Mouse (Mus musculus) bone marrow, adult 2 months (tissue): ENCODE measurements around the gene Hoxa10. TPM values are rescaled to one million over a fixed set of nuclear protein-coding genes. Genes with fewer than 3 reads are reported as not detected.

Experiments used
- H3K27ac ChIP-seq: fragments of 200-500 bp; 2 replicates; pipeline ENCODE4 v1.5.1; 2012; ENCODE audit warnings: low read depth, mild to moderate bottlenecking, control low read depth, inconsistent platforms, low read length; ENCODE audit not compliant: control insufficient read depth, poor library complexity, insufficient read depth
- H3K4me1 ChIP-seq: fragments of 200-500 bp; 2 replicates; pipeline ENCODE4 v1.6.1; 2011; ENCODE audit warnings: low read length; ENCODE audit not compliant: control insufficient read depth, insufficient read depth
- H3K4me3 ChIP-seq: fragments of 200-500 bp; replicated peaks from 2 replicates; pipeline ENCODE3; 2011; ENCODE audit warnings: mild to moderate bottlenecking, low read depth, low read length, control low read depth; ENCODE audit not compliant: control insufficient read depth
- CTCF ChIP-seq: fragments of 200-500 bp; IDR thresholded peaks from 2 replicates; pipeline ENCODE4 v1.5.1; 2011; ENCODE audit warnings: low read length, control low read depth; ENCODE audit not compliant: control insufficient read depth, insufficient read depth
- POLR2A ChIP-seq: fragments of 200-500 bp; IDR thresholded peaks from 2 replicates; pipeline ENCODE4 v1.6.1; 2011; ENCODE audit warnings: low read depth, mild to moderate bottlenecking, control low read depth, low read length, borderline replicate concordance; ENCODE audit not compliant: control insufficient read depth
- WGBS: fragments of 180-500 bp; shearing (Covaris S2); methylation state at CpG from one replicate; pipeline ENCODE4 v1.1.7; 2018; 5-methylcytosine and 5-hydroxymethylcytosine counted together
- polyA plus RNA-seq: library from polyadenylated mRNA; stranded (reverse); fragments of >200 nt; gene quantifications from 2 replicates; pipeline ENCODE4 v1.2.4, GENCODE M21; 2011; ENCODE audit warnings: low replicate concordance; ENCODE audit not compliant: missing spikeins, insufficient read depth, insufficient read length

Gene Hoxa10
- polyA plus RNA-seq, 1 experiment, result 1.6 TPM

DNA sequence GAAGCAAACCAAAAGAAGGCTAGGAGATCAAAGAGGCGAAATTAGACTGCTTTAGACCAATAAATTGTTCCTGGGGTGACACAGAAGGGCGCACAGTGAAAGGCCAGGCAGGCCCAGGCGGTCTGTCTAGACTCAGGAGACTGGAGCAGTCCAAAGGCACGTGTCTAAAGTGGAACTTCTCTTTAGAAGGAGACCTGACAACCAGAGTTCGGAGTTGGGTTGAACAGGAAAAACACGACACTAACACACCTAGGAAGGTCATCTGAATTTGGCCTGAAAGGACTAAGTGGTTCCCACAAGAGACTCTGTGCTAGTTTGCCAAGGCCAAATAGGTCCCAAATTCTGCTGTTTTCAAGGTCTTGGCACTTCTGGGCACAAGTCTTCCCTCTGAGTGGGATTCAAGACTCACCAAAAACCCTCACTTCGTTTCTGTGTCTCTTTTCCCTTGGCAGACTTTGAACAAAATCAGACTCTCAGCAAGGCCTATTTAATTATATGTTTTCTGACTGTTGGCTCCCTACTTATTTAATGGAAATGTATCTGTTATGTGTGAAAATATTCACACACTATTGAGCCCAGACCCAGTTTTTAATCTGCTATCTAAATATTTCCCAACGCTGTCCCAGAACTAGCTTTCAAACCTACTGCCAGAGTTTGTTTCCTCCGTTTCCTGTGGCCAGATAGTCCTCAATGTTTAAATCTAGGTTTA is 21.3 kb downstream of the Hoxa10 start:
- no peak for TF ChIP-seq POLR2A
- no peak for TF ChIP-seq CTCF
- no peak overlapping the region for H3K4me3 ChIP-seq
- H3K27ac ChIP-seq, result no peak overlapping the region
- H3K4me1 ChIP-seq, result no peaks in the 10 kb centered on the region
- 51% methylated on average over 9 of the region's 9 CpGs for WGBS

DNA sequence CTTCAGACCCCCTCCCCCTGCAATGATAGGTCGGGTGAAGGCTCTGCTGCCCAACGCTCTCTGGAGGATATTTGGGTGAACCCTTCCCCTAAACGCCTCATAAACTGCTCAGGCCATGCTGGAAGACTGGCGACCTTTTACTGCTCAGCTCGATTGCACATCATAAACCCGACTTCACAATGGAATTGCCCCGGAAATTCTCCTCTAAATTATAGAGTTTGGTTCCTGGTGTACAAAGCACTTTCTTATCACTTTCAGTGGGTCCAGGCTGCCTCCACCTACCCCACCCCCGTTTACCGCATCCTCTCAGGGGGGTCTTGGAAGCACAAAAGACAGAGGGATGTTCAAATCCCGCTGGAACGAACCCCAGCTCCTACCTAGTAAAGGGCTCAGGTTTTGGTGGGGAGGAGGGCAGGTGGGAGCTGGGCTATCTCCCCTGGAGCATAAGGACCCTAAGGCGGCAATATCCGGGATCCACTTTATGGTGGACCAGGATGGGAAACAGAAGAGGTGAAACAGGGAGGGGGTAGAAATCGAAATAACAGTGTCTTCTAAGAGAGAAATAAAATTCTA is 21.9 kb downstream of the Hoxa10 start:
- whole genome bisulfite sequencing, result 25% methylated on average over 14 of the region's 14 CpGs
- H3K4me1 ChIP-seq, result no peaks in the 10 kb centered on the region
- no peak overlapping the region for H3K27ac ChIP-seq
- H3K4me3 ChIP-seq, result no peak overlapping the region
- TF ChIP-seq CTCF (no peak), POLR2A (no peak)

- WGBS, result 10% methylated on average over 23 of the region's 23 CpGs
- TF ChIP-seq CTCF (no peak), POLR2A (no peak)
- Histone ChIP-seq H3K4me1 (no peaks in the 10 kb centered on the region), H3K27ac (no peak overlapping the region), H3K4me3 (no peak overlapping the region)
These were observed 22.6 kb downstream of the Hoxa10 start for GRCm38 (mm10) chr6:52217895-52218642.

- under 1% methylated on average over 25 of the region's 25 CpGs for WGBS
- no peak for TF ChIP-seq CTCF
- peak; percentile 49; the same call in 1 of the 2 replicates for TF ChIP-seq POLR2A
- no peaks in the 10 kb centered on the region for H3K4me1 ChIP-seq
These were observed 23.2 kb downstream of the Hoxa10 start for GRCm38 (mm10) chr6:52217459-52217768.

GRCm38 (mm10) chr6:52216691-52217458 is 23.8 kb downstream of the Hoxa10 start:
- Histone ChIP-seq H3K4me3 (no peak overlapping the region), H3K27ac (peak overlapping the region; percentile 17; the same call in 1 of the 2 replicates), H3K4me1 (no peaks in the 10 kb centered on the region)
- TF ChIP-seq POLR2A, result no peak
- WGBS, result under 1% methylated on average over 60 of the region's 60 CpGs

More at GRCm38 (mm10) chr6:52217459-52217768, 23.2 kb downstream of the Hoxa10 start:
- Histone ChIP-seq H3K27ac (no peak overlapping the region), H3K4me3 (no peak overlapping the region)

- Histone ChIP-seq H3K27ac (no peak overlapping the region), H3K4me1 (no peaks in the 10 kb centered on the region), H3K4me3 (no peak overlapping the region)
- TF ChIP-seq CTCF (no peak), POLR2A (no peak)
- 7% methylated on average over 30 of the region's 30 CpGs for WGBS
These were observed 24.7 kb downstream of the Hoxa10 start for GRCm38 (mm10) chr6:52215771-52216535.

- WGBS, result 76% methylated on average over 3 of the region's 3 CpGs
- Histone ChIP-seq H3K27ac (no peak overlapping the region), H3K4me1 (no peaks in the 10 kb centered on the region), H3K4me3 (no peak overlapping the region)
- TF ChIP-seq POLR2A, result no peak
- TF ChIP-seq CTCF, result no peak
These were observed 25.6 kb downstream of the Hoxa10 start for GRCm38 (mm10) chr6:52215070-52215469.
